Mouse (Mus musculus) MEL (cell line): ENCODE results near the gene Zfp747. TPM values are rescaled to one million over a fixed set of nuclear protein-coding genes. Genes with fewer than 3 reads are reported as not detected.

Source experiments
- DNase-seq: peaks from one replicate; pipeline ENCODE4 v3.0.0; 2011; ENCODE audit warnings: low read depth, low spot score
- H3K27ac ChIP-seq: 2 replicates; pipeline ENCODE4 v1.5.1; 2012; ENCODE audit warnings: low read depth, mild to moderate bottlenecking, control low read depth, low read length, moderate library complexity; ENCODE audit not compliant: control insufficient read depth
- H3K27me3 ChIP-seq, 2 experiments: fragments of 150-350 bp in 1 of 2; sonication (generic) in 1 of 2; 2 replicates each; pipeline ENCODE4 v1.6.1; 2012; ENCODE audit warnings: low read length in 2 of 2, mild to moderate bottlenecking in 2 of 2, improper control_type of control experiment in 1 of 2, moderate library complexity in 1 of 2; ENCODE audit not compliant: insufficient read depth in 2 of 2, control insufficient read depth in 1 of 2
- H3K36me3 ChIP-seq, 2 experiments: 2 replicates each; pipeline ENCODE4 v1.6.1; 2012 to 2014; ENCODE audit warnings: low read length in 2 of 2, improper control_type of control experiment in 1 of 2, inconsistent platforms in 1 of 2, mild to moderate bottlenecking in 1 of 2; ENCODE audit not compliant: insufficient read depth in 2 of 2, control insufficient read depth in 1 of 2
- H3K4me1 ChIP-seq, 2 experiments: fragments of 150-350 bp in 1 of 2; sonication (generic) in 1 of 2; 2 replicates each; pipeline ENCODE4 v1.6.1; 2012; ENCODE audit warnings: low read length in 2 of 2, improper control_type of control experiment in 1 of 2, mild to moderate bottlenecking in 1 of 2; ENCODE audit not compliant: insufficient read depth in 2 of 2, control insufficient read depth in 1 of 2
- H3K4me3 ChIP-seq, 2 experiments: fragments of 150-350 bp in 1 of 2; sonication (generic) in 1 of 2; 2 replicates each; pipeline ENCODE4 v1.5.1; 2012; ENCODE audit warnings: low read depth in 2 of 2, low read length in 2 of 2, mild to moderate bottlenecking in 2 of 2, moderate library complexity in 2 of 2, control low read depth in 1 of 2, improper control_type of control experiment in 1 of 2; ENCODE audit not compliant: control insufficient read depth in 1 of 2, insufficient read depth in 1 of 2
- H3K79me2 ChIP-seq: 2 replicates; pipeline ENCODE4 v1.6.1; 2012; ENCODE audit warnings: mild to moderate bottlenecking, low read length, moderate library complexity; ENCODE audit not compliant: control insufficient read depth, poor library complexity, insufficient read depth
- H3K9ac ChIP-seq: 2 replicates; pipeline ENCODE4 v1.6.1; 2012; ENCODE audit warnings: low read depth, mild to moderate bottlenecking, control low read depth, low read length, moderate library complexity; ENCODE audit not compliant: control insufficient read depth, poor library complexity, severe bottlenecking
- H3K9me3 ChIP-seq: fragments of 150-350 bp; sonication (generic); replicated peaks from 2 replicates; pipeline ENCODE4 v1.6.1; 2012; ENCODE audit warnings: mild to moderate bottlenecking, low read length, improper control_type of control experiment, moderate library complexity; ENCODE audit not compliant: insufficient read depth
- BHLHE40 ChIP-seq: IDR thresholded peaks from 2 replicates; pipeline ENCODE4 v1.6.1; 2012; ENCODE audit warnings: low read depth, mild to moderate bottlenecking, inconsistent platforms, low read length, improper control_type of control experiment, borderline replicate concordance
- CHD1 ChIP-seq: IDR thresholded peaks from 2 replicates; pipeline ENCODE4 v1.6.1; 2012; ENCODE audit warnings: low read depth, mild to moderate bottlenecking, inconsistent platforms, low read length, improper control_type of control experiment
- CHD2 ChIP-seq: IDR thresholded peaks from 2 replicates; pipeline ENCODE4 v1.6.1; 2011; ENCODE audit warnings: low read length, improper control_type of control experiment
- CTCF ChIP-seq, 3 experiments: IDR thresholded peaks in 2 of 3; conservative IDR thresholded peaks in 1 of 3; 2 replicates each; pipeline ENCODE4 v1.5.1; 2011 to 2012; ENCODE audit warnings: low read length in 3 of 3, low read depth in 2 of 3, mild to moderate bottlenecking in 2 of 3, improper control_type of control experiment in 1 of 3, inconsistent platforms in 1 of 3, mixed read lengths in 1 of 3, moderate library complexity in 1 of 3; ENCODE audit not compliant: control insufficient read depth in 1 of 3, insufficient read depth in 1 of 3, poor library complexity in 1 of 3, severe bottlenecking in 1 of 3
- E2F4 ChIP-seq: IDR thresholded peaks from 2 replicates; pipeline ENCODE4 v1.6.1; 2011; ENCODE audit warnings: low read depth, low read length, improper control_type of control experiment, borderline replicate concordance
- ELF1 ChIP-seq: IDR thresholded peaks from 2 replicates; pipeline ENCODE4 v1.6.1; 2014; ENCODE audit warnings: low read depth, mild to moderate bottlenecking, inconsistent platforms, low read length, improper control_type of control experiment, moderate library complexity
- EP300 ChIP-seq, 2 experiments: IDR thresholded peaks; 2 replicates each; pipeline ENCODE4 v1.6.1; 2011; ENCODE audit warnings: improper control_type of control experiment in 2 of 2, low read length in 2 of 2, low read depth in 1 of 2, mild to moderate bottlenecking in 1 of 2
- ETS1 ChIP-seq: IDR thresholded peaks from 2 replicates; pipeline ENCODE4 v1.6.1; 2012; ENCODE audit warnings: low read depth, mild to moderate bottlenecking, inconsistent platforms, low read length, improper control_type of control experiment, moderate library complexity
- GABPA ChIP-seq: IDR thresholded peaks from 2 replicates; pipeline ENCODE4 v1.6.1; 2012; ENCODE audit warnings: low read depth, mild to moderate bottlenecking, inconsistent platforms, low read length, improper control_type of control experiment, moderate library complexity
- GATA1 ChIP-seq: IDR thresholded peaks from 2 replicates; pipeline ENCODE4 v1.6.1; 2011; ENCODE audit warnings: low read depth, low read length, improper control_type of control experiment
- HCFC1 ChIP-seq: IDR thresholded peaks from 2 replicates; pipeline ENCODE4 v1.6.1; 2012; ENCODE audit warnings: low read depth, mild to moderate bottlenecking, inconsistent platforms, low read length, improper control_type of control experiment, moderate library complexity
- JUND ChIP-seq: IDR thresholded peaks from 2 replicates; pipeline ENCODE4 v1.6.1; 2011; ENCODE audit warnings: low read depth, mild to moderate bottlenecking, improper control_type of control experiment, low read length
- NELFE ChIP-seq: IDR thresholded peaks from 2 replicates; pipeline ENCODE4 v1.6.1; 2011; ENCODE audit warnings: low read depth, low read length, improper control_type of control experiment
- NRF1 ChIP-seq: IDR thresholded peaks from 2 replicates; pipeline ENCODE4 v1.6.1; 2014; ENCODE audit warnings: low read depth, mild to moderate bottlenecking, inconsistent platforms, low read length, improper control_type of control experiment, moderate library complexity; ENCODE audit not compliant: poor library complexity, insufficient read depth, severe bottlenecking
- POLR2AphosphoS2 ChIP-seq: IDR thresholded peaks from 2 replicates; pipeline ENCODE4 v1.6.1; 2011; ENCODE audit warnings: low read length, improper control_type of control experiment
- RAD21 ChIP-seq: IDR thresholded peaks from 2 replicates; pipeline ENCODE4 v1.6.1; 2011; ENCODE audit warnings: mild to moderate bottlenecking, low read depth, low read length, improper control_type of control experiment
- RCOR1 ChIP-seq: IDR thresholded peaks from 2 replicates; pipeline ENCODE4 v1.6.1; 2012; ENCODE audit warnings: low read depth, mild to moderate bottlenecking, inconsistent platforms, low read length, improper control_type of control experiment
- SIN3A ChIP-seq: IDR thresholded peaks from 2 replicates; pipeline ENCODE4 v1.6.1; 2012; ENCODE audit warnings: low read length, improper control_type of control experiment, inconsistent platforms
- TAL1 ChIP-seq: IDR thresholded peaks from 2 replicates; pipeline ENCODE4 v1.6.1; 2012; ENCODE audit warnings: mild to moderate bottlenecking, inconsistent platforms, low read length, moderate library complexity, mixed read lengths
- TCF12 ChIP-seq: IDR thresholded peaks from 2 replicates; pipeline ENCODE4 v1.6.1; 2014; ENCODE audit warnings: low read depth, mild to moderate bottlenecking, inconsistent platforms, low read length, improper control_type of control experiment, moderate library complexity
- USF1 ChIP-seq: IDR thresholded peaks from 2 replicates; pipeline ENCODE4 v1.6.1; 2014; ENCODE audit warnings: low read depth, mild to moderate bottlenecking, inconsistent platforms, low read length, improper control_type of control experiment, moderate library complexity
- ZC3H11A ChIP-seq: IDR thresholded peaks from 2 replicates; pipeline ENCODE4 v1.6.1; 2012; ENCODE audit warnings: low read depth, mild to moderate bottlenecking, inconsistent platforms, low read length, improper control_type of control experiment
- ZKSCAN1 ChIP-seq: IDR thresholded peaks from 2 replicates; pipeline ENCODE4 v1.6.1; 2012; ENCODE audit warnings: low read depth, mild to moderate bottlenecking, inconsistent platforms, low read length, improper control_type of control experiment, moderate library complexity
- polyA plus RNA-seq, 2 experiments: library from polyadenylated mRNA; stranded (reverse) in 1 of 2; unstranded in 1 of 2; fragments of >175 nt in 1 of 2; fragments of >200 nt in 1 of 2; gene quantifications; 2 replicates each; pipeline versions ENCODE4 v1.2.1 to v1.2.4; 2012; ENCODE audit warnings: low replicate concordance in 2 of 2, low read depth in 1 of 2; ENCODE audit not compliant: insufficient read length in 2 of 2, insufficient read depth in 1 of 2, missing spikeins in 1 of 2
- total RNA-seq: library from RNA; depleted of rRNA; stranded (reverse); fragments of 300-350 nt; gene quantifications from 2 replicates; pipeline ENCODE4 v1.2.3, GENCODE M21; 2012

Zfp747 gene
- total and polyA plus RNA-seq, 3 experiments: 6.2 to 7.5 TPM; not detected in 1

DNA sequence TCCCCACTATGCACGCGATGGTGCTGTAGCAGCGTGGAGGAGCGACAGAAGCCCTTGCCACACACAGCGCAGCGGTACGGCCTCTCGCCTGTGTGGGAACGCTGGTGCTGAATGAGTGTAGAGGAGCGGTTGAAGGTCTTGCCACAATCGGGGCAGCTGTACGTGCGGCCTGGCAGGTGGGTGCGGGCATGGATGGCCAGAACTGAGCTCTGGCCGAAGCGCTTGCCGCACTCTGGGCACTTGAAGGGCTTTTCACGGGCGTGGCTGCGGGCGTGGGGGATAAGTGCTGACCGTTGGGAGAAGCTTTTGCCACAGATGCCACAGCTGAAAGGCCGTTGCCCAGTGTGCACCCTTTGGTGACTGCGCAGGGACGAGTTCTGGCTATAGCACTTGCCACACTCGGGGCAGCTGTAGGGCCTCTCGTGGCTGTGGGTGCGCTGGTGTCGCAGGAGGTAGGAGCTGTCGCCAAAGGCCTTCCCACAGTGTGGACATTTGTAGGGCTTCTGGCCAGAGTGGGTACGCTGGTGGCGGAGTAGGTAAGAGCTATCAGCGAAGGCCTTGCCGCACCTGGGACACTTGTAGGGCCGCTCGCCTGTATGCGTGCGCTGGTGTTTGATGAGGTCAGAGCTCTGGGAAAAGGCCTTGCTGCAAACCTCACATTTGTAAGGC, 32.4 kb downstream of the Zfp747 start:
- no peak overlapping the region for H3K9ac ChIP-seq
- H3K79me2 ChIP-seq: peaks cover 5% of the 10 kb centered on the region; the same call in 1 of the 2 replicates
- DNase-seq: no peak
- H3K9me3 ChIP-seq: no peaks in the 10 kb centered on the region
- TF ChIP-seq CTCF (IDR thresholded peaks at IDR 0.05 in 2 of 3, conservative IDR thresholded peaks at IDR 0.05 in 1 of 3; ENCODE audit: control insufficient read depth in 1 of 3, insufficient read depth in 1 of 3, low read depth in 2 of 3, low read length in 3 of 3, poor library complexity in 1 of 3, severe bottlenecking in 1 of 3): no peak
- no peak for TF ChIP-seq SIN3A
- TF ChIP-seq CHD1: no peak
- TF ChIP-seq, all 39 proteins: peak for 0
- Histone ChIP-seq H3K4me3 (no peak overlapping the region), H3K4me1 (peaks cover 5 to 9% of the 10 kb centered on the region in 2 experiments; a peak in 3 of 4 replicates), H3K27me3 (no peaks in the 10 kb centered on the region), H3K36me3 (0 out of 4 replicates have a peak, but pooled peaks cover 0 to 3% of the 10 kb centered on the region in 2 experiments), H3K27ac (no peak overlapping the region)

DNA sequence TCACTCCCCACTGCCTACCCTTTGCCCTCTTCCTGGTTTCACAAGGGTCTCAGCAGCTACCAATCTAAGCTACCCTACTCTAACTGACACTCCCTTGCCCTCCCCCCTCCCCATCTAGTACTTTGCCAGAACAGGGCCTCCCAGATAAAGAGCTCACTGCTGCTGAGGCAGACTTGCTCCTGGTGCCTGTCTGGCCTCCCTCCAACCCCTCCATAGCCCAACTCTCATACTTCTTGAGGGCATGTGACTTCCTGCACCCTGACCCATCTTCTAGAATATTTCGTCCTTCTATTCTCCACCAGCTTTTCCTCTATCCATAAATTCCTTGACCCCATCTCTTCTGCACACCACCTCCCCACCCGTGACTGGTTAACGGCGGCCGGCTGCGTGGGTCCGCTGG, 33.0 kb downstream of the Zfp747 start:
- no peak for DNase-seq
- Histone ChIP-seq H3K9ac (no peak overlapping the region), H3K9me3 (no peaks in the 10 kb centered on the region), H3K36me3 (0 out of 4 replicates have a peak, but pooled peaks cover 0 to 3% of the 10 kb centered on the region in 2 experiments), H3K27me3 (no peaks in the 10 kb centered on the region), H3K4me1 (peaks cover 5 to 9% of the 10 kb centered on the region in 2 experiments; a peak in 3 of 4 replicates), H3K4me3 (no peak overlapping the region), H3K27ac (no peak overlapping the region), H3K79me2 (peaks cover 5% of the 10 kb centered on the region; the same call in 1 of the 2 replicates)
- no peak for TF ChIP-seq RCOR1
- TF ChIP-seq CHD1: no peak
- peak; percentile 68; the same call in 1 of the 2 replicates for TF ChIP-seq USF1
- no peak for TF ChIP-seq ELF1
- no peak for TF ChIP-seq E2F4
- TF ChIP-seq POLR2AphosphoS2: peak; percentile 70; the same call in 1 of the 2 replicates
- TF ChIP-seq ETS1: no peak

DNA sequence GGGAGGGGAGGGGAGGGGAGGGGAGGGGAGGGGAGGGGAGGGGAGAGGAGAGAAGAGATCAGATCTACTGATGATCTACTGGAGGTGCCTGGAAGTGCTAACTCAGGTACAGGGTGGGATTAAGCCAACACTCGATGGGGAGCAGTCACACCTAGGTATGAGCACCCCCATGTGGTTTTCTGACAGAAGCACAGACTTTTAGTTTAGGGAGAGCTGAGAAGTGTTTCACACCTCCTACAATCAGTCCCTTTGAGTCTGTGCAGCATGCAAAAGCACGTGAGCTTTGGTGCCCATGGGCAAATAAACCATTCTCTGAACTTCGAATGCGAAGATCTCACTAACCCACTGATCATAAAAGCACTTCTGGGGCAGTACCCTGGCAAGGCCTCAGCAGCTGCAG, 33.5 kb downstream of the Zfp747 start:
- peak; percentile 64 for DNase-seq
- peaks cover 5 to 9% of the 10 kb centered on the region in 2 experiments; a peak in 3 of 4 replicates for H3K4me1 ChIP-seq
- no peak overlapping the region for H3K4me3 ChIP-seq
- no peaks in the 10 kb centered on the region for H3K9me3 ChIP-seq
- no peaks in the 10 kb centered on the region for H3K27me3 ChIP-seq
- 0 out of 4 replicates have a peak, but pooled peaks cover 0 to 3% of the 10 kb centered on the region in 2 experiments for H3K36me3 ChIP-seq
- no peak overlapping the region for H3K9ac ChIP-seq
- H3K27ac ChIP-seq: no peak overlapping the region
- H3K79me2 ChIP-seq: peaks cover 5% of the 10 kb centered on the region; the same call in 1 of the 2 replicates
- TF ChIP-seq POLR2AphosphoS2: no peak
- no peak for TF ChIP-seq BHLHE40
- no peak for TF ChIP-seq NELFE
- TF ChIP-seq RCOR1: no peak
- no peak for TF ChIP-seq ZKSCAN1
- TF ChIP-seq NRF1: no peak
- TF ChIP-seq SIN3A: peak; percentile 42
- TF ChIP-seq TAL1: no peak
- TF ChIP-seq TCF12: no peak
- no peak for TF ChIP-seq E2F4
- no peak for TF ChIP-seq ELF1
- TF ChIP-seq CHD2: no peak
- no peak for TF ChIP-seq GATA1
- no peak for TF ChIP-seq CHD1
- TF ChIP-seq USF1: no peak
- no peak; a peak in 1 of 4 replicates for TF ChIP-seq EP300 (IDR thresholded peaks at IDR 0.05; ENCODE audit: low read depth in 1 of 2, low read length in 2 of 2)
- peak; percentile 66 for TF ChIP-seq RAD21
- no peak for TF ChIP-seq HCFC1
- no peak for TF ChIP-seq ETS1
- 0 out of 2 replicates have a peak, but pooled peaks have one; percentile 16 for TF ChIP-seq ZC3H11A
- TF ChIP-seq JUND: no peak
- TF ChIP-seq GABPA: no peak
